Mouse (Mus musculus): ENCODE results near the gene Arx.
A peak's percentile ranks its signal among the peaks of the same experiment; 100 is the strongest.

Arx gene

DNA sequence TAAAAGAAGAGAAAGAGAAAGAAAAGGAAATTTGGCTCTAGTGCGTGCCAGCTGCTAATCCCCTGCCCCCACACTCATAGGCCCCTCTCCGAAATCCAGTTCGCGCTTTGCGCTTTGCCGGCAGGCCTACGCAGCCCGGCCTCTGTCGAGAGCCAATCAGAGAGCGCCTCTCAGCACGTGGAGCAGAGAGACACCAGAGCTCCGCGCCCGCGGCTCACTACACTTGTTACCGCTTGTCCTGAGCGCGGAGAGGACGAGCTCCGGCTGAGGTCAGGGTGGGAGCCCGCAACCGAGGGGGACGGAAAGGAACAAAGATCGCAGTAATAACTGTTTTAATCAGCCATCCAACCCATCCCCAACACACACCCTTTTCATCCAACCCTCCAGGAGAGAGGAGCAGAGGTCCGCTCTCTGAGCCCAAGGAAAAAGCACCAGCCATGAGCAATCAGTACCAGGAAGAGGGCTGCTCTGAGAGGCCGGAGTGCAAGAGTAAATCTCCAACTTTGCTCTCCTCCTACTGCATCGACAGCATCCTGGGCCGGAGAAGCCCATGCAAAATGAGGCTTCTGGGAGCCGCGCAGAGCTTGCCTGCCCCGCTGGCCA, at the start of gene Arx:
Gene Arx, plus strand, starts transcription at position 155 of the 603 bp plus-strand sequence.
- DNase-seq = peak; percentile 88

DNA sequence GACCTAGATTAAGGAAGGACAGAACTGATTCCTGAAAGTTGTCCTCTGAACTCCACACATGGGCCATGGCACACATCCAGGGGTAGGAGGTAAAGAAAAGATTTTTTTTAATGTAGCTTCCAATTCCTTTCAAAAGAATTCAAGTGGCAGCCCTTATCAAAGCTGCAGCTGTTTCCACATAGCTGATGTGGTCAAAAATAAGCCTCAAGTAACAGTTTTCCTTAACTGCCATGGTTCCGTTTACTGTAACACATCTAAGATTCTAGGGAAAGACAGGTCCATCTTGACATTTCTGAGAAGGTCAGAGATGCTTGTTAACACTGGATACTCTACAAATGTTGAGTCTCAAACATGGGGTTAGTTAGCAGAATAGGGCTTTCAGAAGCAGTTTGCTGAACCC, 34.9 kb upstream of the Arx start:
- DNase-seq = no peak

DNA sequence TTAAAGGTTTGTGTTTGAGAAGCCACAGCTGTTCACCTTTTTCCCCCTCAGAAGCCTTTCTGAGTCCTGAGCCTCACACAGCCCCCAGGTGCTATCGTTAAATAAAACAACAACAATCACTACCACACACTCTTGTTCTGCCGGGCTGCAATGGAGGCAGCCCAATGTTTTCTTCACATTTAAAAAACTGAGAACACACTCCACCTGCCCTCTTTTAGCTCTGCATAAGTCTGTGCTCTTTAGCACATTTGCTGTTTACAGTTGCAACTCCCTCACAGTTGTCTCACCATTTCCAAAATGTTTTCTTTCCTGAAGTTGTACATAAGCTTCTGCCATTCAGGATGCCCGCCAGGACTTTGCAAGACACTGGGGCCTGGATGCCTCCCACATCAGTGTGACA, 10.6 kb upstream of the Arx start:
- DNase-seq = no peak

DNA sequence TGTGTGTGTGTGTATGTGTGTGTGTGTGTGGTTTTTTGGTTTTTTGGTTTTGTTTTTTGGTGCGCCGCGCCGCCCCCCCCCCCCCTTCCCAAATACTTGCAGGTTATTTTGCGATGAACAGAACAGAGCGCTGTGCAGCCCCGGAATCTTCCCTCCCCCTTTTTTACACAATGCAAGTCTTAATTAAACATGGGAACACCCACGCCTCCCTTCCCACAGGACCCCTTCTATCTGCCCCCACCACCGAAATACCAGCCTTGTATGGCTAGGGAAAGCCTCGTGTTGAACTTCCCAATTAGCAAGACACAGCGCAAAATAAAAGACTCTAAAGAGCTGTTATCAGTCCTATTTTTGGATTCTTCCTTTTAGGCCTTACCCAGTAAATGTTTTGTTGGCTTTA, 6.3 kb upstream of the Arx start:
- DNase-seq = no peak

DNA sequence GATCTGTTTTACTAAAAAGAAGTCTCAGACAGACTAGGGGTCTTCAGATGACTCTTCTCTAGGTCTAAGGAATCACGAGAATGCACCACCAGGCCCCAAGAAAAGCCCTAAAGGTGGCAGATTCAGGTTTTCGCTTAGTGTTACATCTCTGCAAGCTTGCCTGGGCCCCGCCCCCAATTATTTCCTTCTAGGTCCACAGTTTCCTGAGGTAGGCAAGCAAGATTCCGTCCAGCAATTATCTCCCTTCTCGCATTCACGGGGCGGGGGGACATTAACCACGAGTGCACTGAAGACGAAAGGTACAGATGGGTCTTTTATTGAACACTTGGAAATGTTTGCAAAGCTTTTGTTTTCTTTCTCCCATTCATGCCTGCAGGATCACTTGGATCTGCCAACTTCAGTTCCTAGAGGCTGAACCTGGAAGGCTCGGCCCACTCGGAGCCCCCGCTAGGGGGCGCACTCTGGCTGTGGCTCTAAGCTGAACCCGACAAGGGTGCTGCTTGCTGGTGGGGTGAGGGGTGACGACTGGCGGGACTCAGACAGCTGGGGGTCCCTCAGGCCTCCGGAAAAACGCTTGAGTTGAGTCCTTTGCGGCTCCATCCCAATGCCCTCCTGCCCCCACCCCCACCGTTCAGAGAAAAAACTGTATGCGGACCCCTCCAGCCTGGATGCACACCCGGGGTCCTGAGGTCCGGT, 5.1 kb upstream of the Arx start:
- peak; percentile 74 for DNase-seq

DNA sequence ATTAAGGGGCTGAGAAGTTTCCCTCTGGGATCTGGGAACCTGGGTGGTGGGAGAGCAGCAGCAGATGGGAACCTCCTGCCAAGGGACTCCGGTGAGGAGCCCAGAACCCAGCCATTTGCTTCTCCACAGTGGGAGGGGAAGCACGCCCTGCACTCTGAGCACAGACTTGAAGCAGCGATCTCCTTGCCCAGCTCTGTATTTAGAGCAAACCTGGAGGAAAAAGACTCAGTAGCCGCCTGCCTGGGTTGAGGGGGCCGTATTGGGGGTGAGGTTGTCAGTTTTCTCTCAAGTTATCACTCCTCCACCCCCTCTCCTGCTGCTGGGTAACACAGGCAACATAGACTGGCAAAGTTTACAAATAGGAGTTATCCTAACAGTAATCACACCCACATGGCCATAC, 4.5 kb upstream of the Arx start:
- DNase-seq = no peak

DNA sequence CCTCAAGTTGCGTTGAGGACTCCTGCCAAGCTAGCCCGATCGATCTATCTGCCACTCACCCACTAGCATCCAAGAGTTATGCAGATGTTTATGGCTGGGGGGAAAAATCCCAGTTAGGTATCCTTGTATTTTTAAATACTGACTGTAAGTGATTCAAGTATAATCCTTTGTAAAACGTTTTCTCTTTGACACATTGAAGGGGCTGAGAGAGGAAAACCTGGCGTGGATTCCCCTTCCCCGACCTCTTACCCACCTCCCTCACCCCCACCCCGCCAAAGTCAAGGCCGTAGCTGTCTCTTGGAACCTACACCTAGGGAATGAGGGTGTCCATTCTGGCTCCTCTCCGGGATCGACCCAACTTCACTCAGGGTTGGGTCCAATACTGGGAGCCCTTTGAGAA, 1.2 kb upstream of the Arx start:
- DNase-seq = no peak

DNA sequence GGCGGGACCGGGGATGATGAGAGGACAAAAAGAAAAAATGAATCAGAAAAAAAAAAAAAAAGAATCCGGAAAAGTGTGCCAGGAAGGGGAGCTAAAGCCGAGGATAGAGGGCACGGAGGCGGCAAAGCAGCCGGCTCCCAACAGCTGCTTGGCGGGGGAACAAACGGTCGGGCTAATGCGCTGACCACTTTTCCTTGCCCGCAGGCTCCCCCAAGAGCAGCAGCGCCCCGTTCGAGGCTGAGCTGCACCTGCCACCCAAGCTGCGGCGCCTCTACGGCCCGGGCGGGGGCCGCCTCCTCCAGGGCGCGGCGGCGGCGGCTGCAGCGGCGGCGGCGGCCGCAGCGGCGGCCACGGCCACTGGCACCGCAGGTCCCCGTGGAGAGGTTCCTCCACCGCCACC, 2.1 kb downstream of the Arx start:
- no peak for DNase-seq

DNA sequence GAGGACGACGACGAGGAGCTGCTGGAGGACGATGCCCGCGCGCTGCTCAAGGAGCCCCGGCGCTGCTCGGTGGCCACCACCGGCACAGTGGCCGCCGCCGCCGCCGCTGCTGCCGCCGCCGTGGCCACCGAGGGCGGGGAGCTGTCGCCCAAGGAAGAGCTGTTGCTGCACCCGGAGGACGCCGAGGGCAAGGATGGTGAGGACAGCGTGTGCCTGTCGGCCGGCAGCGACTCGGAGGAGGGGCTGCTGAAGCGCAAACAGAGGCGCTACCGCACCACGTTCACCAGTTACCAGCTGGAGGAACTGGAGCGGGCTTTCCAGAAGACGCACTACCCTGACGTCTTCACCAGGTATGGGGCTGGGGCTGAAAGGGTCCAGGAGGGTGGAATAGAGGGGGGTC, 2.8 kb downstream of the Arx start:
- DNase-seq = no peak

DNA sequence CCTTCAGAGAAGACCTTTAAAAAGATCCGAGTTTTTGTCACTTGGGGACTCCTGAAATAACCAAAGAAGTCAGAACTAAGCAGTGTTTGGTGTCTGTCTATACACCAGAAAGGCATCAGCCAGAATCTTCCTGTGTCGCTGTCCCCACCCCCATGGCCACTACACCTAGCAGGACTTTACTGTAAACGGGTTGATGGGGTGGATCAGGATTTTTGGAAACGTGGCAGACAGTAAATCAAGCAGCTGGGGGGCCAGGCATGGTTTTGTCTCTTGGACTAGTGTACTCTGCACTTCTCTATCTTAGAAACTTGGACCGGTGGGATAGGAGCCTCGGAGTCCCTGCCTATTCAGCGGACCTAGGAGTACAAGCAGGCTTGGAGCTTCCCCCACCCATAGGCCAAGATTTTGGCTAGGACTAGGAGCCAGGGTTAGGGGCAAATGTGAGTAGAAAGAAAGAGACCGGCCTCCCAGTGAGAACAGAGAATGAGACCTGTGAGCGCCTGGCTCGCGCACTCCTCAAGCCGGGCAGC, 3.7 kb downstream of the Arx start:
- DNase-seq = no peak

DNA sequence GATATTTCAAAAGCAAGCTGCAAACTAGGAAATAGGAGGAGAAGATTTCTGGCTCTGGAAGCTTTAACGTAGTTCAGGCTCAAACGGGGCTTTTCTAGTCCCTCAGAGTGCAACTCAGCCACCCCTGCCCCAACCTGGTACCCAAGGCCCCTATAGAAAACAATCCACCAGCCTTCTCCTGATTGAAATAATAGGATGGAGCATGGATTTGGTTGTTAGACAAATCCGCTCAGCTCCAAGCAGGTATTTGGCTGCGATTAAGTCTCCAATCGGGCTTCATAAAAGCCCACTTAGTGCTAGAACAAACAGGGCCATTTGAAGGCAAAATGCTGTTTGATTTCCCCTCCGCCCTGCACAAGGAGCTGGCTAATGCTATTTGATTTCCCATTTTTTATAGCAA, 5.8 kb downstream of the Arx start:
- DNase-seq = no peak

DNA sequence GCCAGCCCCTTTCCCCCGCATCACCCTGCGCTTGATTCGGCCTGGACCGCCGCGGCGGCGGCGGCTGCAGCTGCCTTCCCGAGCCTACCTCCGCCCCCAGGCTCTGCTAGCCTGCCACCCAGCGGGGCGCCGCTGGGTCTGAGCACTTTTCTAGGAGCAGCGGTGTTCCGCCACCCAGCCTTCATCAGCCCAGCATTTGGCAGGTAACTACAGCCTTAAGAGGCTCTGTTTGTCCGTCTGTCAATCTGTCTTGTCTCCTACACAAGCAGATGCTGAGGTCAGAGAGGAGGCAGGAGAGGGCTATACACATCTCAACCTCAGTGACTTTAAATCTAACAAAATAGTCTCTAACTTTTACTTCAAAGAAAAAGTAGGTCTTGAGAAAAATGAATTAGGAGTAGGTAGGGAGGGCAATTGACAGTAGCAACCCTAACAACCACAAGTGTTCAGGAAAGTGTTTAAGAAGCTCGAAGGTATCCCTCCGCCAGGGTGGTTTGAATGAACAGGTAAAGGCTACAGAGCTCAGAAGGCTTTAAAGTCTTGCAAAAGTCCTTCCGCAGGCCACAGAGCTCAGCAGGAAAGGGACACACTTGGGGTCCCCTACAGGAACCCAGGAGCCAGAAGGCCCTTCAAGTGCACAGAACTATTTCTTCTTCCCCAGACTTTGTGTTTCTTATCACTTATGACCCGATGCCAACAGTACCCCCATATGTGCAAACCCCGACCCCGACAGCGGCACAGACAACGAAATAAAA, 8.7 kb downstream of the Arx start:
- DNase-seq = no peak

DNA sequence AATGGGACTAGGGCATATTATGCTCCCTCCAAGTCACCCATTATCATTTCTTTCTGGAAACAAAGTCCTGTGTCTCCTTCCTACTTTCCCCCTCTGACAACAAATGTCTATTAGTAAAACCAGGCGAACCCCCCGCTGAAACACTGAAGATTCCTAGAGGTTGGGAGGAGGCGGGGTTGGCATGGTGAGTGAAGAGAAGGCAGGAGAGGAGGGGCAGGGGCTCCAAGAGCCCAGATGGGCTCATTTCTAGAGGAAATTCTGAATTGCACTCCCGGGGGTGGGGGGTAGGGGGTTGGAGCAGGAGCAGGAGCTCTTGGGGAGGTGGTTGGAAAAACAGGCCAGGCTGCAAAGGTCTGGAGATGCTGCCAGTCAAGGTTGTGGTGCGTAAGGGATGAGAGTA, 9.6 kb downstream of the Arx start:
- no peak for DNase-seq

DNA sequence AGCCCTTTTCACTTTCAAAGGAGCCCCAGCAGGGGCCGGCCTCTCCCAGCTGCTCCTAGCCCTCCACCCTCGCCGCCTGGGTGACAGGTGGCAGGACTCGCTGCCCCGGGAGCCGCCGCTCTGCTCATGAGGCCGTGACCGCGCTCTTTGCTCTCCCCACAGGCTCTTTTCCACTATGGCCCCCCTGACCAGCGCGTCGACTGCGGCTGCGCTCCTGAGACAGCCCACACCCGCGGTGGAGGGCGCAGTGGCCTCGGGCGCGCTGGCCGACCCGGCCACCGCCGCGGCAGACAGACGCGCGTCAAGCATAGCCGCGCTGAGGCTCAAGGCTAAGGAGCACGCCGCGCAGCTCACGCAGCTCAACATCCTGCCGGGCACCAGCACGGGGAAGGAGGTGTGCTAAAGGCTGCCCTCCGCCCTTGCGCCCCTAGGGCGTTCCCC, 10.8 kb downstream of the Arx start:
- DNase-seq = peak; percentile 57

DNA sequence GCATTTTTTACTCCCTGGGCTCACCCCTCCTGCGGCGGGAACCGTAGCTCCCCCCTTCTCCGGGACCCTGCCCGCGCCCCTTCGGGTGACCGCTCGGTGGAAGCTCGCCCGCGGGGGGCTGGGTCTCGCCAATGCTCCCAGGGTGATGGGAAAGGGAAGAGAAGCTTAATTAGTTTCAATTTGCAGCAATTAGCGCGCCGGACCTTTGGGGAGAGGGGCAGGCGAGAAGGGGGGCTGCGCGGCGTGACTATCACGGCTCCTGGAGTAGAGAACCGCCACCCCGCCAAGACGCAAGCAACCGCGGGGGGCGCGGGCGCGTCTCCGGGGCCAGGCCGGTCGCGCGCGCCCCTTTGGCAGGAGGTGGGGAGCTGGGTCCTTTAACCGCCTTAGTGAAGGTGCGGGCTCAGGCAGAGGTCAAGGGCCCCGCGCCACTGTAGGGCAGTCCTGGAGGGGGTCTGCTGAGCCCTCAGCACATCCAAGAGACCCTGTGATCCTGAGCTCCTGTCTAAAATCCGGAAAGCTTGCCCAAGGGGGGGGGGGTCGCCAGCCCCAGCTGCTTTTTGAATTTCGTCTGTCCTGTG, 12.9 kb downstream of the Arx start:
- DNase-seq = no peak

DNA sequence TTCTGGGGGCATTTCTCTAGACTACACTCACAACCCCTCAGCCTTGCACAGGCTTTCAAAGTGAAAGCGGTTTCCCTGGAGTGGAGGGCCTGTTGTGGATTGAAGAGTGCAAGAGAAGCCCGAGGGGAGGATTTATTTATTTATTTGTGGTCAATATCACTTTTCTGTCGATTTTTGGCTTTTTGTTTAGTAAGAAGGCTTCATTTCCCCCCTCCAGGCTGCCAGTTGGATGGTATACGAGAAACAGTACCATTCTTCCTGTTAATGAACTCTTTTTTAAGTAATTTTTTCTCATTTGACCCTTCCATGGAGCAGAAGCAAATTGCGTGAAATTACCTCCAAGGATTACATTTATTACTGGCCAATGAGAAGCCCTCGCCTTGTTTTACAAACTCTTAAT, 13.5 kb downstream of the Arx start:
- DNase-seq = no peak

DNA sequence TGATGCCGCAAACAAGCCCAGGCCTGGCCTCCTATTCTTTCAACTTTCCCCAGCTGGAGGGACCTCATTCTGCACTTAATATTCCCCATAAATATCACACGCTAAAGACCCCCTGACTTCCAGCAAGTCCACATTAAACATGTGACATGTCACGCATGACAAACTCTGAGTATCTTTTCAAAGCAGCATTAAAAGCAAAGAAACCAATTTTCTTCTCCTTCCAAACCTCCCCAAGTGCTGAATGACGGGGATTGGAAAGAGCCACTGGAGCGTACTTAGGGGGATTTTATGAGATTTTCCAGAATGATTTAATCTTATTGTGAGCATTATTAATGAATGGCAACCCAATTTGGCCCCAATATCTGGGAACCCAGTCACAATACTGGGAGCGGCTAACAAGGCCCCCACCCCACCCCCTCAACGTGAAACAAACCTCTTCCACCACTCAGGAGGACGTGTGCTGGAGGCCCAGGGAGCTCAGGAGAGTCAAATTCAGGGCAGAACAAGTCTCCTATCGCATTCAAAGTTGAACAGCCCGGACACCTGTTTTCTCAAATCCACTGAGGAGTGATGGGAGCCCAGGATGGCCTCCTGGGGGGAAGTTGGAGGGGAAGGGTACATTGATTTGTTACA, 14.1 kb downstream of the Arx start:
- DNase-seq = no peak

DNA sequence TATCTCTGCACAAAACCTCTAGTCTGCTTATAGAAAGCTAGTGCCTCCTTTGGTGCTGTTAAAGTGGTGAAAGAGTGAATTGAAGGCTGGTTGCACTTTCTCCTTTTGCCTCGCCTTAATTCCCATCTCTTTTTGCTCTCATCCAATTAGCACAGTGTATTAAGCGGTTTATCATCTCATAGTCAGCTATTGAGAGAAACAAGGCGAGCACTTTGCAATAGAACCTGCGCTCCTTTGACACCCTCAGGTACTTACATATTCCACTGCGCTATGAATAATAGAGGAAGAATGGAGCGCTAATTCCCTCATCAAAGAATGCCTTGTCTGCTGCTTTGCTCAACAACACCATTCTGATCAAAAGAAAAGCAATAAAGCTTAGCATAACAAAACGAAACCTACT, 15.6 kb downstream of the Arx start:
- peak; percentile 52 for DNase-seq

DNA sequence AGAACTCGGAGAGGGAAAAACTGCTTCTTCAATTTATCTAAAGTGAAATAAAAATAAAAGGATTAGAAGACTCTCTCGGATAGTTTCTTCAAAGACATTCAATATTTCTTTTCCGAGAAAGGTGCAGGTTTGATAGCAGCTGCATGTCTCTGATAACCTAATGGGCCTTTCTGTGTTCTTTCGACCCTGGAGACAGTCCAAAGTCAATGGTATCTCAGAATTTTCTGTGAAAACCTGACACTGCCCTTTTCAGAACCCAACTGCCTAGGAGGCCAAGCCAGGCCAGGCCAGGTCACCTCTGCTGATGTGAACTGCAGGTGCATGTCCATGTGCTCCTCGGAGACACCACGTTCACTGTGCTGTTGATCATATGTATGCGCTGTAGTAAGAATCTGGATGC, 19.5 kb downstream of the Arx start:
- no peak for DNase-seq

DNA sequence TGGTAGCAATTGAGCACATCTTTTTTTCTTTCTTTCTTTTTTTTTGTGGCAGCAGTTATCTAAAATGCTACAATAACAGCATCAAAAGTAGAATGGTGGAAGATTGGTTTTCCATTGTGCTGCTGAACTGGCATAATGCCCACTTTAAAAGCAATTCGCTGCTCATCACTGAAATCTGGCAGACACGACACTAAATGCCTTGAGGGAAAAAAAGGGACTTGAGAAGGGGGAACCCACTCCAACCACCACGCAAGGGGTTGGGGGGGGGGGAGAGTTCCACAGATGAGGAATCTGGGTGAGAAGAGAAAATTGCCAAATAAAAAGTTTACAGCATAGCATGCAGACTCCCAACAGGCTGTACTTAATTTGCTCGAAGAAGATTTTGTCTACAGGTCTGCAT, 31.3 kb downstream of the Arx start:
- DNase-seq = no peak

DNA sequence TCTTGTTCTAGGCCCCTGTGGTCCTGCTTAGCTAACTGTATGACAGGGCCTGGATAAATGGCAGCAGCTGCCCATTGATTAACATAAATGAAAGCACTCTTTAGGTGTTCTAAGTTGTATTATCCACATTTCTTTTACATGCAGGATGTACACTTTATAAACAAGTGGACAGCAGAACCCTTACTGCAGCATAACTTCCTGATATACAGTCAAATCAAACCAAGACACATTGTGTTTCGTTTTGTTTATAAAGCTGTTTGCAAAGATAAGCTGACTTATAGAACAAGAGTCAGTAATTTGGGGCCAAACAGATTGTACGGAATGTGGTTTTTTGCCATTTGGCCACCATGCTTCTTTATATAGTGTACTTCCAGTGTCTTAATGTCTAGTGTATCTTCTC, 33.7 kb downstream of the Arx start:
- no peak for DNase-seq

DNA sequence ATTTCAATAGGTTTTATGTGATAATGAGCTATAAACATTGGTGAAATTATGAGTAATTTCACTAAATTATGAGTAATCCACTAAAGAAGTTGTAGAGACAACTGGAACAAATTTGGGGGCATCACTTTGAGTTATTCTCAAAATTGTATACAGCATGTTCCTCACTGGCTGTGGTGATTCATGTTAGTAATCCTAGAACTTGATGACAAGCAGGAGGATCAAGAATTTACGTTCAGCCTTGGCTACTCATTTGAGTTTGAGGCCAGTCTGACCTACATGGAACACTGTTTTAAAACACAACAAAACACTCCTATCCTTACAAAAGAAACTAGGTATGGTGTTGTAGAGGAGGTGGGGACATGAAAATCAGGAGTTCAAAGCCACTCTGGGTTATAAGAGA, 35.1 kb downstream of the Arx start:
- DNase-seq = no peak
